Mouse (Mus musculus): ENCODE data around the gene Sgk1.

DNA sequence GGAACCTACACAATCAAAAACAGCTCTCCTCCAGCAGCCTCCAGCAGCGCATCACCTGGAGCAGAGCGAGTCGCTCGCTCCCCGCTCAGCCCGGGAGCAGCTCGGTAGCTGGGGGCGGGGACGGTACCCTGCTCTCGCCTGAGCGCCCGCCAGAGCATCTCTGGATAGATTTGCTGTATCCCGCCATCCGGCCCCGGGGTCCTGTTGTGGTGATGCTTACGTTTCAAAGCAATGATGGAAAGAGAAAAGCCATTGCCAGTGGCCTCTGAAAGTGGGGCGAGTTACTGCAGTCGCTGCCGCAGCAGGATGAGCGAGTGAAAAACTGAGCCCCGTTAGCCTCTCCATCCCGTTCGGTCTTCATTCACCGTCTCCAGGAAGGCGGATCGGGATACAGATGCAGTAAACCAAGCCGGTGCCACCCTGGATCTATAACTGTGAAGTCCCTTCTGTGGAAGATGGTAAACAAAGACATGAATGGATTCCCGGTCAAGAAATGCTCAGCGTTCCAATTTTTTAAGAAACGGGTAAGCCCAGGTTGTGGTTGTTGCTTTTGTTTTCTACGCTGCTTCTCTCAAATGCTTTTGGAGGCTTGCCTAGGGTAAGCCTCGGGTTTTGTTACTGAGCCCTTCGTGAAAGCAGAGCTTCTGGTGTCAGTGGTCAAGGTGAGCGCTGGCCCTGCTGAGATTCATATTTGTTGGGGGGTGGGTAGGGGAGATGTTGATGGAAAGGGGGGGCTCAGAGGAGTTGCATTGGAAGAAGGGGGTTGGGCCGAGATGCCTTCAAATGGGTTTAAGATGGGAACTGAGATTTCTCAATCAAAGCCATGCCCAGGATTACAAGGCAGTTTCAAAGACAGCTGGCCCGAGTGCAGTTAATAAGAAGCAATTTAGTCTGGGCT lies at the start of gene Sgk1:
- TF ChIP-seq ZNF384 (IDR thresholded peaks at IDR 0.05; ENCODE audit: low read depth, low read length) (no peak), CHD2 (IDR thresholded peaks at IDR 0.05; ENCODE audit: low read depth, low read length) (no peak), MAFK (IDR thresholded peaks at IDR 0.05; ENCODE audit: insufficient read depth, low read depth, low read length) (no peak), HCFC1 (IDR thresholded peaks at IDR 0.05; ENCODE audit: borderline replicate concordance, insufficient read depth, low read length) (no peak), ZC3H11A (IDR thresholded peaks at IDR 0.05; ENCODE audit: borderline replicate concordance, low read depth, low read length) (no peak)

Measured in ES-E14 (cell line).